Mouse (Mus musculus) right cerebral cortex, adult 18-20 months (tissue): ENCODE data around the gene Mrpl46.

Source experiments
- DNase-seq: peaks from one replicate; pipeline ENCODE4 v3.0.0; 2022; ENCODE audit warnings: mixed read lengths

Mrpl46 gene

DNA sequence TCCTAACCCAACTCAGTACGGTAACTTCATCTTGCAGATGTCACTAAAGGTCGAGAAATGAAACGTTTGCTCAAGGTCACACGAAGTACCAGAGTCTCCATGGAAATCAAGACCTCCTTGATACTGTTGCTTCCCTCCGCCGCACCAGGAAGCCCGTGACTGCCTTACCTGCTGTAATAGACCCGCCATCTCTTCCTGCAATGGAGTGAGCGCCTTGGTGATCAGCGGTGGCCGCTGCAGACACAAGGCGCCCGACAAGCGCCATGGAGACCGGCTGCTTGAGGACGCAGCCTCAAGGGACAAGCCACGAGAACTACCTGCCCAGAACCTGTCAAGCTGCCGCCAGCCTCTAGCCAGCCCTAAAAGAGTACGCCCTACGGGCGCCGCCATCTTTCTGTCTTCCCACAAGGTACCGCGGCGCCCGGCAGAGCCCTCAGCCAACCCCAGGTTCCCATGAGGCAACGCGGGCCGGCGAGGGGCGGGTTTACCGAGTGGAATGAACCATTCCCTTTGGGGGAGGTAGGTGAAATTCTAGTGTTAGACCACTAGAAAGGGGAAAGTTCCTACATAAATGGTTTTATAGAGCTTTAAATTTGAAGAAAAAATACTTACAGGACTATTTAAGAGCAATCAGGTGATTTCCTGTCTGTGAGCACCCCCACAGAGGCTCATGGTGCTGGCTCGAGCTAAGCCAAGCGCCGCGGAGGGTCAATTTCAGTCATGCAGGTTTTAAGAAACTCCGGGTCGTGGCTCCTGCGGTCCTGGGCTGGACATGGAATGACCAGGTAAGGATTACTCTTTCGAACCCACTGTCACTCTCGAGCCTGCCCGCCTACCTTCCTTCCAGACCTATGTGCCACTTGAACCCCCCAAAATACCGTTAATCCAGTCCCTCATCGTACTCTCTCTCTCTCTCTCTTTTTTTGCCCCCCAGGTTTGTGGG, at the start of gene Mrpl46, which contains the start of gene Mrps11:
Mrpl46 (minus strand) TSS at position 893 of the 943 bp plus-strand sequence.
Mrps11 (plus strand) TSS at position 481 of the 943 bp plus-strand sequence.
- peak; percentile 88 for DNase-seq

DNA sequence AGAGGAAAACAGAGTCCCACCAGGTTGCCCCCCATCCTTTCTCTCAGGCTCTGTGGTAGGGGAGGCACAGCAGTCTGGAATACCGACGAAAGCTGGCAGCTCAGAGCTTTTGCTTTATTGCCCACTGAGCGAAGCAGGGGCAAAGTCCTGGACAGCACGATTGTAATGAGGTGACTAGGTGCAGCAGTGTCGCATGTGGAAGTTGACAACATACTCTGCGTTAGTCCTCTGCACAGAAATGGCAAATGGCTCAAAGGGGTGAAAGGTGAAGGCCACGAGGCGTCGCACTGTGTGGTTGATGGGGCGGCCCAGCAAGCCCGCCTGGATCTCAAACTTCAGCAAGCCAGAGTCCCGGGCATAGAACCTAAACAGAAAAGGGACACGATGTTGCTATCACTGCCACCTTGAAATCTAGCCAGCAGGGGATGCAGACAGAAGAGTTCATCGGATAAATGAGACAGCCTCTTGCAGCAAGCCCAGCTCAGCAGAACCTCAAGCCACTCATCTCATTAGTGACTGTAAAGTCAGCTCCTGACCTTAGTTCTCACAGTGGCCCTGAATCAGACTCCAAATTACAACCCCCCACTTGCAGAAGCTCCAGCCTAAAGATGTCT, 44.5 kb upstream of the Mrpl46 start:
- no peak for DNase-seq

DNA sequence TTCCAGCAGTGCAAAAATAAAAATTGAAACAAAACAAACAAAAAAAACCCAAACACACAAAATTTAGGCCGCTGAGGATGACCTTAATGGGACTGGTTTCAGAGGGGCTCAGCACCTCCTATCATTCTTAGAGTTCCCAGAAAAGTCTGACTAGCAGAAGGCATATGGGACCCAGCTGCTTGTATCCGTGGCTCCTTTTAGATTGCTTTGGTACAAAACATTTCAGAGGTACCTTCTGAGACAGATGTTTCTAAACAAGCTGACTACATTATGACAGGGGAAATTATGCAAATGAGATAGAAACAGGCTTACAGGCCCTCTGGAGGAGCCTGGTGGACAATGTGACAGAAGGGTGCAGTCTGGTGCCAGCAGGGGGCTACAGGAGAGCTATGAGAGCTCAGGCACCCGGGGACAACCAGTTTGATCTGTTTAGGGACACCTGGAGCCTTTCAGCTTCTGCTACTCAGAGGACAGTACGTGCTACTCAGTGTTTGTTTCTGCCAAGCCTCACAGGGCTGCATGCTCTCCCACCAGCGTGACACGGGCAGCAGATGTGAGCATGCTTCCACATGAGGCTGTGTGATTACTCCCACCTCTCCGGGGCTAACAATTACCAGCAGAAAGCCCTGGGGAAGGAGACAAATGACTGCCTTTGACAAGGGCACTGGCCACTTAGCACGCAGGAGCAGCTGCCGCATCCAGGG, 43.5 kb upstream of the Mrpl46 start:
- DNase-seq: peak; percentile 8

DNA sequence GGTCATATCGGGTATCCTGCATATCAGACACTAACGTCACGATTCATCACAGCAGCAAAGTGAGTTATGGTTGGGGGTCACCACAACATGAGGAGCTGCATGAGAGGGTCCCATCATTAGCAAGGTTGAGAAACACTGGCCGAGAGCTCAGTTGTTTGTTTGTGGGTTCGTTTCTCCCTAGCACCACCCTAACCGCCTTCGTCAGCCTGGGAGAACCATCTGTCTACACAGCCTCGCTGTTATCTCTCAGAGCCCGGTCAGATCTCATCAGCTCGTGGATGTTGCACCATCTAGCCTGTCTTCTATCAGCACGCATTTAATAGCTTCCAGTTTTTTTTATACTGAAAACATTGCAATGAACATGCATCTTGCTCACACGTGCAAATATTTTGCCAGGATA, 35.0 kb upstream of the Mrpl46 start:
- no peak for DNase-seq

DNA sequence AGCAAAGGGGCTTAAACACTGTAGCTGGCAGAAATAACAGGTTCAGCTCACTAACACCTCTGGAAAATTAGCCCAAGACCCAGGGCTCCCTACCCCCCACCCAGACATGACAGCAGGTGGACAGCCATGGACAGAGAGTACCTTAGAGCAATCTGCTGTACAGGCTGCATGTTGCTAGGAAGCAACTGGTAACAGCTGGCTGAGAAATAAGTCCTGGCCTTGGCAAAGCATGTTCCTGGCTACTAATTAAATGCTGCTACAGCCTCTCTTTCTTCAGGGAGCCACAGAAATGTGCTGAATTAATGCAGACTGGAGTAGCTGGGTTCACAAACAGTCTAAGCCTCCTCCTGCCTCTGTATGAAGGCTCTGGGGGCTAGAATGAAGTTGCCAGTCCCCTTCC, 31.4 kb upstream of the Mrpl46 start:
- no peak for DNase-seq

DNA sequence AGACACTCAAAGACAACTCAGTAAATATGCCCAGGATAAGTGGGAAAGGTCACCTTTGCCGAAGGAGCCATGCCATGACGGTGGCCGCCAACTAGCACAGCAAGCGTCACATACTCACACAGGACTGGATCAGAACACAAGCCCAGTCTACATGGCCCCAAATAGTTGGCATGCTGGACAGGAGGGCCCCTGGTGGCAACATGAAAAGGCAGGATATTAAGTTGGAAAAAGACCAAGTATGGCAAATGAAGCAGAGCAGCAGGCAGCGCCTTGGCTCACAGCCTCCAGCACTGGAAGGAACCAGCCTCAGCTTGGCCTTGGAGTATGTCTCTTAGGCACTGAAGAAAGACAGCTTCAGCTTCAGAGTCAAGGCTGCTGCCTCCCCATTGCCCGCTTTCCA, 30.5 kb upstream of the Mrpl46 start:
- no peak for DNase-seq

DNA sequence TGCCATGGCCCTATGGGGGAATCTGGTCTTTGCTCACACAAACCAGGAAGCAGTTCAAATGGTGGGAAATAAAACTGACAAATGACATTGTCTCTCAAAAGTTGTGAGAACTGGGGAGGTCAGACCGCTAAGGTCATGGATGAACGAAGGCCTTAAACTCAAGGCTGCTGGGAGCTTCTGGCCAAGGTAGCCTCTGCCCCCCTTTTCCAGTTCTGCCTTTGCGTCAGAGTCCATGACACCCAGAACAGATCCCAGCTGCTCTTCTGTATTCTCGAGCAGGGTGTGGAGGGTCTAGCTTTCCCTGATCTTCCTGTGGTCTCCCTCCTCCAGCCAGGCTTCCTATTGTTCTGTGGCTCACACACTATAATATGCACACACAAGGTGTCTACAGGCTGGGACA, 23.9 kb upstream of the Mrpl46 start:
- DNase-seq: no peak

DNA sequence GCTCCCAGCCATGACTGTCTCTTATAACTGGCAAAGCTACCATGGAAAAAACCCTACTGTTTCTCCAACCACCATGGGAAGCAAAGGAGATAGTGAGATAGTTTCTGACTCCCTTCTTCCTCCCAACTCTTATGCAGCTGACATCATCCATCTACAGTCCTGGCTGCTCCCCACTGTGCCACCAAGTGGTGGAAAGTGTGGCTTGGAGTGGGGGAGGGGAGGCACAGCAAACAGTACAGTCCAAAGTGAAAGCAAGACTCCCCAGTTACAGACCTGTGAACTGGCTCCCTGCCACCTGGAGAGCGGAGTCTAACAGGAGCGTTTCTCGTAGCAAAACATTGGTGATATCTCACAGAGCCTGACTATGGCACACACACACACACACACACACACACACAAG, 20.5 kb upstream of the Mrpl46 start:
- no peak for DNase-seq

DNA sequence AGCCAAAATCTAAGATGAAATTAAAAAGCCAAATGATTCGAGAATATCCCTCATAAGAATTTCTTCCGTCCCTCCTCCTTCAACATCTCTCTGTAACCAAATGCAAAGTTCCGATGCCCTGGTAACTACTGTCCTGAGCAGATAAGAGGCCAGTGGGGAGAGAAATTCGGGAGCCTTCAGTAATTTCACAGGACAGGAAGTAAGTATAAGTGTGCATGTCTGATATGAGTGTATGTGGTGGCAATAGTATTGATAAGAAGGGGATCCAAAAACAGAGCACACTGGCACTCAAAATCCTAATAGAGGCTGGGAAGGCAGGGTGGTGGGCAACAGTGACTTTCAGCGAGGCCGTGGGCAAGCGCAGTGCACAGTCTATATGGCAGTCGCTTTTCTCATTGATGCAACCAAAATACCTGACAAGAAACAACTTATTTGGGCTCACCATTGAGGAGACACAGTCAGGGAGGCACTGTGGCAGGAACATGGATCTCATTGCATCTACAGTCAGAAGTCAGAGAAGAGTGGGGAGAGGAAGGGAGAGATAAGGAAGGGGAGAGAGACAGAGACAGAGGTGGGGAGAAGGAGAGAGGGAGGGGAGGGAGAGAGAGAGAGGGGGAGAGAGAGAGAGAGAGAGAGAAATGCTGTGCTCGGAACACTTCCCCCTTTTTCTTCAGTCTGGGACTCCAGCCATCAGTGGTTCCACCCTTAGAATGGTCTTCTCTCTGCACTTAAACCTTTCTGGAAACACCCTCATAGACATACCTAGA, 16.6 kb upstream of the Mrpl46 start:
- DNase-seq: no peak

DNA sequence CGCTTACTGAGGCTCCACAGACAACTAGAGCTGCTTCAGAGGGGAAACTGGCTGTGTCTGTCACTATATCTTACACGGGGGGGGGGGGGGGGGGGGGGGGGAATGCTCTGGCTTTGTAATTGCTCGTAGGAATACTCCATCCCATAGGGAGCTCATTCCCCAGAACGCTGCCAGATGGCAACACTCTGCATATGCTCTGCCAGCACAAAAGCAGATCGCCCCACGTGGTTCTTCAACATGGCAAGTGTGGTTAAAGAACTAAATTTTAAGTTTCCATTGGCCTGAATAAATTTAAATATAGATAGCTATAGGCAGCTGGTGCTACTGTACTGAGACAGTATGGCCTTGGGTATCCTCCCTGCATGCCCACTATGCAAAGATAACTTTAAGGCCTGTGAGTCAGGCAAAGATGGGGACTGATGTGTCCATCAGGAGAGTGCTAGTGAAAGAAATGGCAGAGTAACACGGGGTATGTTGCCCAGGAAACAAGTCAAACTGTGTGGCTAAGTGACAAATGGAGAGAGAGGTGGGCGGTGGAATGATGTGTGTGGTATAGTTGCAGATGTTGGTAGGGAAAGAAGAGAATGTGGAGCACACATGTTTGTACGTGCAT, 14.6 kb upstream of the Mrpl46 start:
- peak; percentile 85 for DNase-seq

DNA sequence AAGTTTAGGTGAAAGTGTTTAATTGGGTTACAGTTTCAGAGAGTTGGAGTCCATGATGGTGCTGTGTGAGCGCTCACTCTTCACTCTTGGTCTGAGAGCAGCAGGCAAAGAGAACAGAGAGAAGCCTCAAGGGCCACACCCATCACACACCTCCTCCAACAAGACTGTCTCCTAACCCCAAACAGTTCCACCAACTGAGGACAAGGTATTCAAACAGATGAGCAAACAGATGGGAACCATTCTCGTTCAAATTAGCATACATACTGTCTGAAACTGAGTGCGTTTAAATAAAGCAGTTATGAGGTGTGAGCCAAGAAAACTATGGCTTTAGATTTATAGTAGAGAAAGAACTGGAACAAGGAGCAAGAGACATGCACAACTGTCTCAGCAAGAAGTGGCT, 13.3 kb upstream of the Mrpl46 start:
- no peak for DNase-seq

DNA sequence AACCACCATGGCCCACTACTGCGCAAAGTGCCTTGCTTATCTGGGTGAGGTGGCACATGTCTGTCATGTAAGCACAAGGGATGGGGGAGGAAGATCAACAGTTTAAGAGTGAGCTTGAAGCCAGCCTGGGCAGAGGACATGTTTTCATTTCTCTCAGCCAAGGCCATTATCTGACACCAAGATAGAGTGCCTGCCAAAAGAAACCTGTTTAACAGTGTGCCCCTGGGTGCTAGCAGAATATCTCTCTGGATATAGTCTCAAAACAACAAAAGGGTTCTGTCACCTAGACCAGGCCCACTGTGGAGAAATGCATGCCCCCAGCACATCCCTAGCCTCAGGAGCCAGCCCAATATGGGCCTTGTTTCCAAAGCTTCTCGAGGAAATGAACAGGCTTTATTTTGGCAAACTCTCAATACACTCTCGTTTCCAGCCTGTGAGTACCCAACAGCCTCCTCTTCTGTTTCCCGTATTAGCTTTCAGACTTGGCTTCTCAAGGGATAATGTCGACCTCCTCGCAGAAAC, 11.3 kb upstream of the Mrpl46 start:
- DNase-seq: no peak

DNA sequence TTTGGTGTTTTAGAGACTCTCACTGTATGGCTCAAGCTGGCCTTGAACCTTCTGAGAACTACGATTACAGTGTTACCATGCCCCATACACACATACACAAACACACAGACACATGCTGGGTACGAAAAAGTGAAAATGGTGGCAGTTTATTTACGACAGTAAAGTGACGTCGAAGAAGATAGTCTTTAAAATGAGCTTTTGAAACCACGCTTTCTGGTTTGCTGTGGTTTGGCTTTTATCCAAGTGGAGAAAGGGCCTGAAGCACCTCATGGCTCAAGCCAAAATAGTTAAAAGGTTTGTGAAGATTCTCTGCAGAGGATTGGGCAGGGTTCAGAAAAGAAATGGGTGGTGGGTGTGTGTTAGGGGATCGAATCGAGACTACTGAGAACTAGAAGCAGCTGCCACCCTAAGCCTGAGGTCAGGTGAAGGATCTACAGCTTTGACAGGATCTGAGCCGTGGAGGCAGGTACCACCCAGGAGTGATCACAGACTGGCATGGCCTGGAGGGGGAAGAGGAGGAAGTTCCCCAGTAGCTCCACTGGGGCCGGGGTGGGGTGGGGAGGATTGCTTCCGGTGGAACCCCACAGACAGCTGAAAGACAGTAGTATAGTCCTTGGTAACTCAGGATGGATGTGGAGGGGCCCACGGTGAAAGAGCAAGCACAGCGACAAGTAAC, 10.7 kb upstream of the Mrpl46 start:
- DNase-seq: no peak

DNA sequence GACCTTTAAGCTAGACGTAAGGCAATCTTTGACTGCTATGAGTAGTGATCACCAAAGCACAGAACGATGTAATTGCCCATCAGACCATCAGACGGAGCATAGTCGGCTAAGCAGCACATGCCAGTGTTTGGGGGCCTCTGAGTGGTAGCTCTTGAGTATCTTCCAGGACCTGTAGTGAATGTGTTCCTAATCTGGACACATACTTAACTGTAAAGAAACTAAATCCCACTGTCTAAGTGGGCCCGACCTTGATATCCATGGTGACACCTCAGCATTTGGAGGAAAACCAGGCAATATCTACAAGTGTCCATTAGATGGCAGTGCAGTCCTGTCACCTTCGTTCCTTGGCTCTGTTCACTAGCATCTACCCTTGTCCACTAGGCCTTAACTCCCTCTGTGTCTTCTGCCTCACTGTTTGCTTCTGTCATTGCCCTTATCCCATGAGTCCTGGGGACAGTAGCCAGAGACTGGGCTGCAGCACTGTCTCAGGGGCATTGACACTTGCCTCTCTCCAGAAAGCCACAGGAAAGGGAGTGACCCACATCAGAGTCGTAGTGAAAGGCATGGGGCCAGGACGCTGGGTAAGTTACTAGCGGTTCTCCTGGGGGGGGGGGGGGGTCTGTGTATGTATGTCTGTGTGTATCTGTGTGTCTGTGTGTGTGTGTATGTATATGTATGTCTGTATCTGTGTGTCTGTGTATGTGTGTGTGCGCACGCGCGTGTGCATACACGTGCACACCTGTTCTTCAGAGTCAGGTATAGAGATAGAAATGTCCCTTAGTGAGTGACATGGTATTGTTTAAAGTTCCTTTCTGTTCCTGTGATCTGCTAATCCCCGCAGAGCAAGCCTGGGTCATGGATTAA, 8.3 kb upstream of the Mrpl46 start:
- DNase-seq: peak; percentile 57

DNA sequence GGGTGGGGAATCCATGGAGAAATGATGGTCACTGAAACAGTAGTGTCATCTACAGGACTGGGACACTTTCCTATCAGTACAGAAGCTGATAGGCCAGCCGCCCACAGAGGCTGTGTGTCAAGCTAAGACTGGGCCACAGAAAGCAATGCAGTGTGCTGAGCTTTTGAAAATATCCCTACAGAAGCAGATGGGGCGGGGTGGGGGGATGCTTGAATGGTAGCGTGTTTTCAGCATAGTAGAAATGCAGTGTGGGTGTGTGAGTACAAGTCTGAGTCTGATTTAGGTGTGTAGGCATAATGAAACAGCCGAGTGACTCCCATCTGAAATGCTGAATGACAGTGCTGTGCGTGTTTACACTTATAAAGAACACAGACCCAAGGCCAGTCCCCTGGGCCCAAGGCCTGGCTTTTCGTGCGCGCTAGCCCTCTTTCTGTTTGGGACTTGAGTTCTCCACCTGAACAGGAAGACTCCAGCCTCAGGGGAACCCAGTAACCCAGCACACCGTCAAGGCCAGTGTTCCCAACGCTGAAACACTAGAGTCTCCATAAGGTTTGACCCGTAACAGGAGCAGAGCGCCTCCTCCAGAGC, 4.6 kb upstream of the Mrpl46 start:
- no peak for DNase-seq

DNA sequence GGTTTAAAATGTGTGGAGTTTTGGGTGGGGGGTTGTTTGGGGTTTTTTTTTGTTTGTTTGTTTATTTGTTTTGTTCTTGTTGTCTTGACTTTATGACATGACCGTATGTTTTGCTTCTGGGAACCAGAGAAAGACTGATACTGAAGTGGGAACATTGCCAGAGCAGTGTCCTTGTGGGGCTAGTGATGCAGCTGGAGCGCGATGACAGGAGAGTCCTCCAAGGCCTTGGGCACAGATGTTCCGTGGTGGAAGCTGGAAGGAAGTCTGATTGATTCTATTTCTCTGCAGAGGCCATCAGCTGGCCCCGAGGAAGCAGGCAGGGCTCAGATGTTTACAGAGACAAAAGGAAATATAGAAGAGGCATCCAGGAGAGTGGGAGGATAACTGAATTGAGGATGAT, 2.6 kb upstream of the Mrpl46 start:
- no peak for DNase-seq

DNA sequence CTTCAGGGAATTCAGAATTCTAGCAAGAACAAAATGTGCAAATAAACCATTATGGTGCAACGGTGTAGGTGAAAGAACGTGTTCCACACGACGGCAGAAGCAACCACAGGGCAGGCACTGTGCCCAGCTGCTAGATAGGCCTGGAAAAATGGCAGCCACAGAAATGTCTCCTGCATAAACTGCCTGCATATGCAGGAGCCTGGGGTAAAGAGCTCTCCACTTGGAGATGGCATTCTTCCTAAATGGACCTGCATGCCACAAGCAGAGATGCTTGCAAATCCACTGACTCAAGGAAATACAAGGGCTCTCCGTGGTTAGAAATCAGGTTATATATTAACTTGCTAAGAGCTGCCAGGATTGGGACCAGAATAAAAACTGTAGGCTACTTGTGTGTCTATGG, 4.6 kb downstream of the Mrpl46 start:
- no peak for DNase-seq

DNA sequence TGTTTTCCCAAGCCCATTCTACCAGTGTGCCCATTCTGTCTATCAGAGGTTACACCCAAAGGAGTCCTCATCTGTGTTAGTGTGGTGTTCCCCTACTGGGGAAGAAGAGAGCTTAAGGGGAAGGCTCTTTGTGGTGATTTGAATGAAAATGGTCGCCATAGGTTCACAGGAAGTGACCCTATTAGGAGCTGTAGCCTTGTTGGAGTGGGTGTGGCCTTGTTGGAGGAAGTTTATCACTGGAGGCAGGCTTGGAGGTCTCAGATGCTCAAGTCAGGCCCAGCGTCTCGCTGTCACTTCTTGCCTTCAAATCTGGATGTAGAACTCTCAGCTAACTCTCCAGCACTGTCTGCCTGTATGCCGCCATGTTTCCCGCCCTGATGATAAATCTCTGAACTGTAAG, 12.4 kb downstream of the Mrpl46 start:
- DNase-seq: no peak

DNA sequence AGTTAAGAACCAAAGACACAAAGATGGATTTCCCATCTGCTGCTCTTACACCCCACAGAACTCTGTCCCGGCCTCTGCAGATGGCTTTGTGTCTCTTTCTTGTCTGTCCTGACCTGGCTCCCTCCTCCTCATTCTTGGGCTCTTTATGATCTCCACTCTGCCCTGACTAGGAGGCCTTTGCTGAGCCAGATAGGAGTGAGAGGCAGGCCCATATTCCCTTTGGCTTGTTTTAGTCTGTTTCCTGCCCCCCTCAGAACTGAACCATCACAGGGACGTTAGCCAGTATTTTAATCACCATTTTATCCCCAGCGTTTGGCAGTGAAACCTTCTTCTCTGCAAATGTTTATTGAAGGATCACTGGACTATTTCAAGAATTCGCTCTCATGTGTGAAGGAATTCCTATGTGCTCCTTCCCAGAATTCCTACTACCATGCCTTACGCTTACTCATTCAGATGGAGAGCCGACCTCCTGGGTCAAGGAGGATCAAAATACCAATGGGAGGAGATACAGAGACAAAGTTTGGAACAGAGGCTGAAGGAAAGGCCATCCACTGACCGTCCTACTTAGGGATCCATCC, 14.2 kb downstream of the Mrpl46 start:
- DNase-seq: no peak
